Mouse (Mus musculus) kidney, adult 2 months (tissue): ENCODE data around the gene Slc17a9. TPM values are rescaled to one million over a fixed set of nuclear protein-coding genes. Genes with fewer than 3 reads are reported as not detected.

Experiments
- DNase-seq: peaks from one replicate; pipeline ENCODE4 v3.0.0; 2021
- H3K27ac ChIP-seq: fragments of 200-500 bp; 2 replicates; pipeline ENCODE4 v1.5.1; 2012; ENCODE audit warnings: low read depth, low read length, control low read depth, inconsistent platforms; ENCODE audit not compliant: insufficient read depth
- H3K27me3 ChIP-seq: fragments of 200-500 bp; replicated peaks from 2 replicates; pipeline ENCODE4 v1.6.1; 2012; ENCODE audit warnings: mild to moderate bottlenecking, moderate library complexity, low read length, inconsistent platforms; ENCODE audit not compliant: control insufficient read depth, insufficient read depth
- H3K36me3 ChIP-seq: fragments of 200-500 bp; 2 replicates; pipeline ENCODE4 v1.6.1; 2012; ENCODE audit warnings: mild to moderate bottlenecking, moderate library complexity, low read length, inconsistent platforms; ENCODE audit not compliant: control insufficient read depth, insufficient read depth
- H3K4me1 ChIP-seq: fragments of 200-500 bp; 2 replicates; pipeline ENCODE4 v1.6.1; 2011; ENCODE audit warnings: low read length; ENCODE audit not compliant: control insufficient read depth, insufficient read depth
- H3K4me3 ChIP-seq: fragments of 200-500 bp; 2 replicates; pipeline ENCODE4 v1.5.1; 2011; ENCODE audit warnings: mild to moderate bottlenecking, low read depth, low read length, control low read depth; ENCODE audit not compliant: insufficient read depth
- CTCF ChIP-seq: fragments of 200-500 bp; conservative IDR thresholded peaks from 2 replicates; pipeline ENCODE4 v1.5.1; 2011; ENCODE audit warnings: low read depth, mild to moderate bottlenecking, control low read depth, low read length, moderate library complexity, mixed read lengths; ENCODE audit not compliant: insufficient read depth, insufficient read length
- POLR2A ChIP-seq: fragments of 200-500 bp; IDR thresholded peaks from one replicate; pipeline ENCODE4 v1.6.1; 2011; ENCODE audit warnings: low read depth, low read length, control low read depth
- WGBS: fragments of 180-500 bp; shearing (Covaris S2); methylation state at CpG from one replicate; pipeline ENCODE4 v1.1.7; 2018; 5-methylcytosine and 5-hydroxymethylcytosine counted together
- polyA plus RNA-seq: library from polyadenylated mRNA; depleted of rRNA; stranded (reverse); fragments of >200 nt; gene quantifications from 2 replicates; pipeline ENCODE4 v1.2.3, GENCODE M21; 2012; rRNA removed

Gene Slc17a9
- polyA plus RNA-seq, 1 experiment: 3.0 TPM

DNA sequence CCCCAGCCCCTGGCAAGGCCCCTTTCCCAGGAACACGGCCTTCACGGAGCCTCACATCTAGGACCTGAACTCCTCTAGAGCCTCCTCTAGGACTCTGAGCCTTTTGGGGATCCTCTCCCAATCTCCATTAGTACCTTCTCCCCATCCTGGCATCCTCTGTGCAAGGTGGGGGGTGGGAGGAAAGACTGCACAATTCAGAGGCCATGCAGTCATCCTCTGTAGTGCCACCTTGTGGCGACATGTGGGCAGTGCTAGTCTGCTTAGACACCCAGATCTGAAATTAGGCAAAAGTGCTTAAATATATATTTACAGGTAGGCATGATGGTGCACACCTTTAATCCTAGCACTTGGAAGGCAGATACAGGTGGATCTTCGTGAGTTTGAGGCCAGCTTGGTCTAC, 66.6 kb downstream of the Slc17a9 start:
- 47% methylated on average over 4 of the region's 4 CpGs for WGBS
- peak; percentile 77 for TF ChIP-seq CTCF
- TF ChIP-seq POLR2A: no peak
- peak; percentile 30 for DNase-seq

More for the DNA sequence above, 66.6 kb downstream of the Slc17a9 start:
- H3K27ac ChIP-seq: no peak overlapping the region
- no peak overlapping the region for H3K4me3 ChIP-seq
- H3K36me3 ChIP-seq: no peaks in the 10 kb centered on the region
- 0 out of 2 replicates have a peak, but pooled peaks cover 3% of the 10 kb centered on the region for H3K4me1 ChIP-seq
- H3K27me3 ChIP-seq: no peaks in the 10 kb centered on the region

Other genes with a start within 250 kb of the Slc17a9 start
- not detected in 2 replicates for gene Ntsr1, start 225.3 kb upstream of the Slc17a9 start, polyA plus RNA-seq
- gene Mrgbp, start 144.0 kb upstream of the Slc17a9 start, polyA plus RNA-seq: 13.6 and 14.4 TPM in 2 replicates
- 31.3 and 35.5 TPM in 2 replicates for gene Ogfr, start 136.0 kb upstream of the Slc17a9 start, polyA plus RNA-seq
- gene Col9a3, start 127.5 kb upstream of the Slc17a9 start, polyA plus RNA-seq: 0.42 and 0.46 TPM in 2 replicates
- gene Tcfl5, start 82.6 kb upstream of the Slc17a9 start, polyA plus RNA-seq: 0.04 and 0.05 TPM in 2 replicates
- 13.2 and 13.4 TPM in 2 replicates for gene Dido1, start 15.3 kb upstream of the Slc17a9 start, polyA plus RNA-seq
- gene Gid8, start 15.1 kb upstream of the Slc17a9 start, polyA plus RNA-seq: 33.3 and 35.4 TPM in 2 replicates
- not detected in 2 replicates for gene Bhlhe23, start 51.6 kb downstream of the Slc17a9 start, polyA plus RNA-seq
- 33.9 and 34.8 TPM in 2 replicates for gene Ythdf1, start 195.7 kb downstream of the Slc17a9 start, polyA plus RNA-seq
- gene Birc7, start 203.8 kb downstream of the Slc17a9 start, polyA plus RNA-seq: not detected in 2 replicates
- 2.0 and 3.7 TPM in 2 replicates for gene Nkain4, start 229.4 kb downstream of the Slc17a9 start, polyA plus RNA-seq
- gene Arfgap1, start 242.0 kb downstream of the Slc17a9 start, polyA plus RNA-seq: 35.6 and 38.9 TPM in 2 replicates